Mouse (Mus musculus) heart, embryonic 11.5 days (tissue): Measurements from ENCODE around the gene Slc38a6. TPM values are rescaled to one million over a fixed set of nuclear protein-coding genes. Genes with fewer than 3 reads are reported as not detected.

Experiments used
- ATAC-seq: fragments of 200-750 bp; cut with Nextera tagmentation; replicated peaks from 2 replicates; pipeline ENCODE4 v1.8.0; 2017; ENCODE audit warnings: moderate library complexity; ENCODE audit not compliant: insufficient number of reproducible peaks, low FRiP score, low TSS enrichment
- H3K27ac ChIP-seq: fragments of 300-500 bp; sonication (generic); 2 replicates; pipeline ENCODE4 v1.5.1; 2014; ENCODE audit warnings: mild to moderate bottlenecking, low read depth, low read length
- H3K27me3 ChIP-seq: fragments of 300-500 bp; sonication (generic); 2 replicates; pipeline ENCODE4 v1.6.1; 2014; ENCODE audit warnings: mild to moderate bottlenecking, low read length, mixed read lengths; ENCODE audit not compliant: control insufficient read depth, insufficient read depth
- H3K36me3 ChIP-seq: fragments of 300-500 bp; sonication (generic); 2 replicates; pipeline ENCODE4 v1.6.1; 2014; ENCODE audit warnings: mild to moderate bottlenecking, low read length, moderate library complexity, mixed read lengths; ENCODE audit not compliant: control insufficient read depth, insufficient read depth
- H3K4me1 ChIP-seq: fragments of 300-500 bp; sonication (generic); 2 replicates; pipeline ENCODE4 v1.6.1; 2014; ENCODE audit warnings: low read length; ENCODE audit not compliant: control insufficient read depth, insufficient read depth
- H3K4me2 ChIP-seq: fragments of 300-500 bp; sonication (generic); 2 replicates; pipeline ENCODE4 v1.6.1; 2014; ENCODE audit warnings: mild to moderate bottlenecking, moderate library complexity
- H3K4me3 ChIP-seq: fragments of 300-500 bp; sonication (generic); 2 replicates; pipeline ENCODE4 v1.5.1; 2014; ENCODE audit warnings: low read depth, low read length
- H3K9ac ChIP-seq: fragments of 300-500 bp; sonication (generic); 2 replicates; pipeline ENCODE4 v1.6.1; 2014; ENCODE audit warnings: mild to moderate bottlenecking, low read depth, low read length, moderate library complexity
- H3K9me3 ChIP-seq: fragments of 300-500 bp; sonication (generic); replicated peaks from 2 replicates; pipeline ENCODE4 v1.6.1; 2016; ENCODE audit warnings: low read length; ENCODE audit not compliant: control insufficient read depth
- WGBS: fragments of 180-500 bp; shearing (Covaris S2); extraction: QIAGEN DNeasy Blood & Tissue Kit; methylation state at CpG from one replicate; pipeline ENCODE4 v1.1.7; 2014; ENCODE audit not compliant: insufficient replicate concordance; 5-methylcytosine and 5-hydroxymethylcytosine counted together
- polyA plus RNA-seq: library from polyadenylated mRNA; unstranded; fragments of >200 nt; fragmentation: Nextera tagmentation; extraction: Ambion mirVana; gene quantifications from 2 replicates; pipeline ENCODE4 v1.2.1, GENCODE M21; 2014

Slc38a6 gene
- polyA plus RNA-seq, 1 experiment from 2014 or later = 8.7 TPM

DNA sequence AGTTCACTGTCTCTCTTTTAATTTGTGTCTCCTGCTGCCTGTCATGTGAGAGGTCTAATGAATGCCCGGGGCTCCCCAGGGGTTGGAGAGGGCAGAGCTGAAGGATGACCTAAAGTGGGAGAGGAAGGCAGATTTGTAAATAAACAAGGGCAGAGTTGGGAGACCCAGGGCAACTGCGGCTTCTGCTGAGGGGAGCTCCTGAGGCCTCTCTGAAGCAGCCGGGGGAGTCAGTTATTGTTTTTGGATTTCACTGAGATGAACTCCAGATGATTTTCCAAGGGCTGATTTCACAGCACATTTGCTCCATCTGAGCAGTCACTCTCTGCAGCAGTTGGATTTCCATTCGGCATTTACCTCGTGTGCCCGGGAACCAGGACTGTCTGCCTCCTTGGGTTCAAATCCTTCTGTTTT, 107.3 kb downstream of the Slc38a6 start:
- Histone ChIP-seq H3K4me2 (no peak overlapping the region), H3K27ac (0 out of 2 replicates have a peak overlapping the region, but pooled peaks have one; percentile 15), H3K27me3 (no peaks in the 10 kb centered on the region), H3K4me1 (peaks cover 4% of the 10 kb centered on the region), H3K36me3 (no peaks in the 10 kb centered on the region), H3K9me3 (no peaks in the 10 kb centered on the region), H3K4me3 (no peak overlapping the region), H3K9ac (0 out of 2 replicates have a peak overlapping the region, but pooled peaks have one; percentile 10)
- no peak for ATAC-seq
- 18% methylated on average over 6 of the region's 6 CpGs for WGBS

DNA sequence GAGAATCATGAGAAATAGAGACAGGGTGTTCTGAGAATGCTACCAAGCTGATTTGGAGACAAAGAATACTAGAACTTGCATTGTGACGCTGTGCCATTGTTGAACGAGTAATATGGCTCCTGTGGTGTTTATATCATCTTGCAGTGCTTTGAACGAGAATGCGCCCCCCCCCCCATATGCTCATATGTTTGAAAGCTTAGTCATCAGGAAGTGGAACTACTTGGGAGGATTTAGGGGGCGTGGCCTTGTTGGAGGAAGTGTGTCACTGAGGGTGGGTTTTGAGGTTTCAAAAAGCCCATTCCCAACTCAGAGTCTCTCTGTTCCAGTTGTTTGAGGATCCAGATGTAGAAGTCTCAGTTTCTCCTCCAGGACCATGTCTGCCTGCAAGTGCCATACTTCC, 108.0 kb downstream of the Slc38a6 start:
- Histone ChIP-seq H3K36me3 (no peaks in the 10 kb centered on the region), H3K9ac (no peak overlapping the region), H3K4me1 (peaks cover 1% of the 10 kb centered on the region; the same call in 1 of the 2 replicates), H3K27me3 (no peaks in the 10 kb centered on the region), H3K4me3 (no peak overlapping the region), H3K27ac (no peak overlapping the region), H3K9me3 (no peaks in the 10 kb centered on the region), H3K4me2 (no peak overlapping the region)
- 87% methylated on average over 5 of the region's 5 CpGs for WGBS
- no peak for ATAC-seq

DNA sequence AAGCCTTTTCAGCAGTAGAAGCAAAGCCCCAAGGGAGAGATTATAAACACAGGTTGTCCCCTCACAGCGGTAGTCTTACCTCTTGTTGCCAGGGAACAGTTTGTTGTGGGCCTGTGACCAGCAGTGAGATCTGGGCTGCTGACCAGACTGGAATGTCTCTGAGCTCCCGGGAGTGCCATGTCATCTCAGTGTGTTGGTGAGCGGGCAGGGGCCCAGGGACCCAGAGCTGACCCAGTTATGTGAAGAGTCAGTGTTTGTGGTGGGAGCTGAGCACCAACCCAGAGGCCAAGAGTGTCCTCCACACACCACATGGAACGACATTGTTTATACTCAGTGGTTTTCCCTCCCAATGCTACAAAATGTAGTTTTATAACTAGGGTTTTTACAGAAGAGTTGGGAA, 112.8 kb downstream of the Slc38a6 start:
- Histone ChIP-seq H3K27me3 (no peaks in the 10 kb centered on the region), H3K4me1 (peaks cover 29% of the 10 kb centered on the region), H3K4me2 (no peak overlapping the region), H3K4me3 (no peak overlapping the region), H3K27ac (no peak overlapping the region), H3K9me3 (no peaks in the 10 kb centered on the region), H3K9ac (no peak overlapping the region), H3K36me3 (no peaks in the 10 kb centered on the region)
- 30% methylated on average over 4 of the region's 4 CpGs for WGBS
- ATAC-seq = no peak

DNA sequence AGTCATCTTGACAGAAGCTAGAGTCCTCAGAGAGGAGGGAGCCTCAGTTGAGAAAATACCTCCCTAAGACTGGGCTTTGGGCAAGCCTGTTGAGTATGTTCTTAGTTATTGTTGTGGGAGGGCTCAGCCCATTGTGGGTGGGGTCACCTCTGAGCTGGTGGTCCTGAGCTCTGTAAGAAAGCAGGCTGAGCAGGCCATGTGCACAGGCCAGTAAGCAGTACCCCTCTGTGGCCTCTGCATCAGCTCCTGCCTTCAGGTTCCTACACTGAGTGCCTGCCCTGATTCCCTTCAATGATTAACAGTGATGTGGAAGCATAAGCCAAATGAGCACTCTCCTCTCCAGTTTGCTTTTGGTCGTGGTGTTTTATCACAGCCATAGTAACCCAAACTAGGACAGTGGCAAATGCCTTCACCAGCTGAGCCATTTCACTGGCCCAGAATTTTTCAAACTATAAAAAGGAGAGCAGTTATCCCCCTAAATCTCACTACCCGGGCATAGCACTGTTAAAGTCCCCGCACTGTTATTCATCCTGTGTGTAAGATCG, 114.0 kb downstream of the Slc38a6 start:
- WGBS = 72% methylated on average over 4 of the region's 4 CpGs
- Histone ChIP-seq H3K27me3 (no peaks in the 10 kb centered on the region), H3K9me3 (no peaks in the 10 kb centered on the region), H3K27ac (no peak overlapping the region), H3K4me3 (no peak overlapping the region), H3K4me2 (no peak overlapping the region), H3K9ac (no peak overlapping the region), H3K4me1 (peaks cover 32% of the 10 kb centered on the region), H3K36me3 (no peaks in the 10 kb centered on the region)
- no peak for ATAC-seq

DNA sequence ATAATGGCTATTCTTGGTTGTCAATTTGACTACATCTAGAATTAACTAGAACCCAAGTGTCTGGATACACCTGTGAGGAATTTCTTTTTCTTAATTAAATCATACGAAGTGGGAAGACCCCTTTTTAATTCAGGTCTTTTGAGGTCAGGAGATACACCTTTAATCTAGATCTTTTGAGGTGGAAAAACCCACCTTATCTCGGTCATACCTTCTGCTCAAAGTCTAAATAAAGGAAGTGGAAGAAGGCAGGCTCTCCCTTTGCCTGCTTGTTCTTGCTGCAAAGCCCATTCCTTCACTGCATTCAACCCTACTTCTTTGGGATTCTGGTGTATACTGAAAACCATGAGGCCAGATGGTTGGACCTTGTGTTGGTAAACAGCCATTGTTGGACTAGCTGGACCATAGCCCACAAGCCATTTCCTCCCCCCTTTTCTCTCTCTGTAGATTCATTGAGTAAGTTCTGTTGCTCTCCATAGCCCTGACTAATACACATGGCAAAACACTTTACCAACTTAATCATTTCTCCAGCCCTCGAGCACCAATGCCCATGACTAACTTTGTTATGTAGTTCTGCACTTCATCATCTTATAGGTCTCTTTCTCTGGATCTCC, 115.0 kb downstream of the Slc38a6 start:
- H3K4me2 ChIP-seq = no peak overlapping the region
- no peak overlapping the region for H3K4me3 ChIP-seq
- H3K9ac ChIP-seq = no peak overlapping the region
- 68% methylated on average over 3 of the region's 3 CpGs for WGBS
- peak overlapping the region; percentile 90 for H3K27ac ChIP-seq
- no peak for ATAC-seq
- H3K36me3 ChIP-seq = no peaks in the 10 kb centered on the region
- no peaks in the 10 kb centered on the region for H3K27me3 ChIP-seq
- no peaks in the 10 kb centered on the region for H3K9me3 ChIP-seq
- peaks cover 32% of the 10 kb centered on the region for H3K4me1 ChIP-seq

DNA sequence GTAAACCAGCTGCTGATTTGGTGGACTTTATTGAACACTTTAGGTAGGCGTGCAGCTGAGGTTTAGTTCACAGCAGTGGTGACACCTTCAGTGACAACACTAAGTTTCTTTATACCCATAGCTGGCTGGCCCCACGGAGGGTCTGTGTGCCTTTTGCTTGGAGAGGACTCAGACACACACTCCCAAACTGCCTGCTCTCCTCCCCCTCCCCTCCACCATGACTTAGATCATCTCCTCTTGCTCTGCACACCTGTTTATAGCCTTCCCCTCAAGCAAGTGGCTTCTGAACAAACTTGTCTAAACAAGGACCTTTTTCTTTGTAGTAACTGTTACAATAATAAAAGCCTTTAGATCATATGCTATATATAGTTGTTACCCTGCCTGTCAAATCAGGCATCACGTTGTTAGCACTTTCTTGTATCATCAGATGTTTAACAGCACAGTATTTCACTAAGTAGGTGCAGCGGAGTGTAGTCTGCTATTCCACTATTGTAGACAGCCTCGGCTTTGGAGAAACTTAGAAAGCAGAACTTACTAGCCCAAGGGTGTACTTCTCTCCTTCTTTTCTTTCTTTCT, 115.6 kb downstream of the Slc38a6 start:
- peak overlapping the region; percentile 90 for H3K27ac ChIP-seq
- H3K4me2 ChIP-seq = no peak overlapping the region
- ATAC-seq = no peak
- peaks cover 32% of the 10 kb centered on the region for H3K4me1 ChIP-seq
- 0 out of 2 replicates have a peak overlapping the region, but pooled peaks have one; percentile 39 for H3K9ac ChIP-seq
- 53% methylated on average over 5 of the region's 5 CpGs for WGBS
- no peak overlapping the region for H3K4me3 ChIP-seq
- H3K27me3 ChIP-seq = no peaks in the 10 kb centered on the region
- H3K36me3 ChIP-seq = no peaks in the 10 kb centered on the region
- no peaks in the 10 kb centered on the region for H3K9me3 ChIP-seq

DNA sequence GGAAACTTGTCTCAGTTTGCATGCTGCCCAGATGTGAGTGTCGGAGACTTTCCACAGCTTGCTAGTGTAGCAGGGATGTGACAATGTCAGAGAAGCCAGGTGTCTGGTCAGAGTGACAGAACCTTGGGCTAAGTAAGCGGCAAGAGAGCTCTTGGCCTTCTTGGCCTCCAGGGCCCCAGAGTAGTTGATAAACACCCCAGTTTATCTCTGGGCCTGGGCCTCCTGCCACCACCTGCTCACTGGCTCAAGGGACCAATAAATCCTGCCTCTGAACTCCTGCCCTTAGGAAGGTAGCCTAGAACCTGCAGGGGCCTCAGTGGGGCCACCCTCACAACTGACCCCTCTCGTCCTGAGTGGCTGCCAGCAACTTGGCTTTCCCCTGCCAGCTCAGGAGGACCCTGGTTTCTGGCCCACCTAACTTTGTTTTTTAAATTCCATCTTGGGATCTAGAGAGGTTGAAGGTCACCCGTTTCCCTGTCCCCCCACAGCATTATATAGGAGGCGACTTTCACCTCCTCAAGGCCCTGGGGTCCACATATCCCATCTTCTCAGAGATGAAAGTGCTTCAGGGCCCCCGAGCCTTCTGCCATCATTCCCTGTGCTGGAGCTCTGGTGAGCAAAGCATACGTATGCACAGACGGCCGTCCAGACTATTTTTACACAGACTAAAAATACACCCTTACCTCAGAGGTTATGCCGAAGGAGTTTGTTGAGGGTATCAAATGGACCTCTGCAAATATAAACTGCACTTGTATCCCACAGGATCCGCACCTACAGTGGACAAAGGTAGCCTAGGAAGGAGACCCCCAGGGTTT, 116.5 kb downstream of the Slc38a6 start:
- 44% methylated on average over 11 of the region's 11 CpGs for WGBS
- no peaks in the 10 kb centered on the region for H3K9me3 ChIP-seq
- peak; percentile 20; the same call in 1 of the 2 replicates for ATAC-seq
- peaks cover 32% of the 10 kb centered on the region for H3K4me1 ChIP-seq
- H3K36me3 ChIP-seq = no peaks in the 10 kb centered on the region
- H3K27ac ChIP-seq = peak overlapping the region; percentile 90
- peak overlapping the region; percentile 6; the same call in 1 of the 2 replicates for H3K4me2 ChIP-seq
- no peak overlapping the region for H3K4me3 ChIP-seq
- no peaks in the 10 kb centered on the region for H3K27me3 ChIP-seq
- 0 out of 2 replicates have a peak overlapping the region, but pooled peaks have one; percentile 39 for H3K9ac ChIP-seq
